17 mouse cellular contexts compared by ENCODE assay signal in genomic region chr4:153560193-153560592, GRCm38 (mm10).
DNase-seq lines count a peak whose midpoint lies in the region; ATAC-seq lines count a peak whose summit lies in the region.
"Had no signal": no experiment of that assay in that cellular context is flagged by ENCODE, and none has a peak within 500 bp of the region (broad histone marks: within the 10 kb centered on the region; RNA-seq: fewer than 3 reads in every experiment).

No protein-coding gene starts in this region.

- H3K27ac ChIP-seq in midbrain, embryonic 12.5 days (replicated peaks): no peak overlapping the region
- no peak overlapping the region for H3K27ac ChIP-seq in midbrain, embryonic 15.5 days
- no peak overlapping the region for H3K27ac ChIP-seq in heart, embryonic 12.5 days (ENCODE audit: poor library complexity, severe bottlenecking)
- H3K27ac ChIP-seq: lung, embryonic 15.5 days had no signal

- no peaks in the 10 kb centered on the region for H3K9me3 ChIP-seq in midbrain, embryonic 12.5 days
- no peaks in the 10 kb centered on the region for H3K9me3 ChIP-seq in midbrain, embryonic 15.5 days
- H3K9me3 ChIP-seq in heart, embryonic 12.5 days (replicated peaks): no peaks in the 10 kb centered on the region
- H3K9me3 ChIP-seq: lung, embryonic 15.5 days had no signal

- no peaks in the 10 kb centered on the region for H3K36me3 ChIP-seq in midbrain, embryonic 12.5 days
- H3K36me3 ChIP-seq in midbrain, embryonic 15.5 days (replicated peaks): no peaks in the 10 kb centered on the region
- H3K36me3 ChIP-seq in heart, embryonic 12.5 days: no peaks in the 10 kb centered on the region
- H3K36me3 ChIP-seq: G1E; lung, embryonic 15.5 days had no signal

- 72% methylated on average over 11 of the region's 11 CpGs for WGBS in midbrain, embryonic 12.5 days
- 52% methylated on average over 11 of the region's 11 CpGs for WGBS in midbrain, embryonic 15.5 days
- 49% methylated on average over 11 of the region's 11 CpGs for WGBS in heart, embryonic 12.5 days

- H3K4me3 ChIP-seq in midbrain, embryonic 12.5 days: no peak overlapping the region
- H3K4me3 ChIP-seq in midbrain, embryonic 15.5 days: no peak overlapping the region
- H3K4me3 ChIP-seq in heart, embryonic 12.5 days: no peak overlapping the region
- H3K4me3 ChIP-seq: lung, embryonic 15.5 days had no signal

- peaks cover 7% of the 10 kb centered on the region; the same call in 1 of the 2 replicates for H3K27me3 ChIP-seq in midbrain, embryonic 12.5 days
- no peaks in the 10 kb centered on the region for H3K27me3 ChIP-seq in midbrain, embryonic 15.5 days (replicated peaks)
- 0 out of 2 replicates have a peak, but pooled peaks cover 22% of the 10 kb centered on the region for H3K27me3 ChIP-seq in heart, embryonic 12.5 days (replicated peaks)
- H3K27me3 ChIP-seq: lung, embryonic 15.5 days had no signal

- ATAC-seq in frontal cortex, adult (ENCODE audit: low TSS enrichment): peak; percentile 42; the same call in 1 of the 2 replicates
- peak; percentile 47; the same call in 1 of the 2 replicates for ATAC-seq in midbrain, embryonic 12.5 days (ENCODE audit: low FRiP score, low read depth)
- no peak for ATAC-seq in midbrain, embryonic 15.5 days (replicated peaks)
- no peak for ATAC-seq in heart, embryonic 12.5 days (ENCODE audit: insufficient number of reproducible peaks, low FRiP score)
- ATAC-seq: hindbrain, embryonic 16.5 days had no signal

- DNase-seq in frontal cortex, postnatal 14 days (ENCODE audit: low spot score in 2 of 2): no peak
- peak; percentile 11 to 15 for DNase-seq in heart, postnatal 10 days
- no peak for DNase-seq in lung, adult 18-20 months
- DNase-seq: cerebellum, postnatal 10 days; embryo, embryonic 11 days; kidney, adult 18-20 months; kidney, postnatal 25 days; right cerebral cortex, postnatal 14 days; thymus, adult 2 months had no signal

- H3K4me1 ChIP-seq in midbrain, embryonic 12.5 days: no peaks in the 10 kb centered on the region
- H3K4me1 ChIP-seq in midbrain, embryonic 15.5 days: peaks cover 6% of the 10 kb centered on the region; the same call in 1 of the 2 replicates
- peaks cover 7% of the 10 kb centered on the region; the same call in 1 of the 2 replicates for H3K4me1 ChIP-seq in heart, embryonic 12.5 days (replicated peaks)
- H3K4me1 ChIP-seq: lung, embryonic 15.5 days had no signal

- intact Hi-C loops in heart, postnatal 10 days (cut with DNase I): no loop called here

- H3K9ac ChIP-seq in midbrain, embryonic 12.5 days (replicated peaks): no peak overlapping the region
- H3K9ac ChIP-seq in midbrain, embryonic 15.5 days: no peak overlapping the region
- H3K9ac ChIP-seq in heart, embryonic 12.5 days: no peak overlapping the region
- H3K9ac ChIP-seq: lung, embryonic 15.5 days had no signal

- no peak overlapping the region for H3K4me2 ChIP-seq in midbrain, embryonic 12.5 days (replicated peaks)
- no peak overlapping the region for H3K4me2 ChIP-seq in midbrain, embryonic 15.5 days
- H3K4me2 ChIP-seq in heart, embryonic 12.5 days: peak overlapping the region; percentile 9; the same call in 1 of the 2 replicates
- H3K4me2 ChIP-seq: liver, embryonic 11.5 days; lung, embryonic 15.5 days had no signal

Comparison
In these comparisons a context has a peak if more than half of its experiments do, and no peak if none do; other contexts are left out.
1. ATAC-seq: peak in frontal cortex, adult (single experiment) and midbrain, embryonic 12.5 days (single experiment); none in midbrain, embryonic 15.5 days (single experiment) and heart, embryonic 12.5 days (single experiment).
2. DNase-seq: peak in heart, postnatal 10 days (2 of 2); none in frontal cortex, postnatal 14 days (0 of 2) and lung, adult 18-20 months (0 of 2).